In genomic region chr3:88140903-88141430, GRCm38 (mm10) we compare ENCODE assay signal across 8 mouse cellular contexts. TPM values are rescaled to one million over a fixed set of nuclear protein-coding genes. Genes with fewer than 3 reads are reported as not detected.
DNase-seq lines count a peak whose midpoint lies in the region; ATAC-seq and TF ChIP-seq lines count a peak whose summit lies in the region.

No protein-coding gene starts in this region.

- no peaks in the 10 kb centered on the region for H3K9me3 ChIP-seq in embryonic facial prominence, embryonic 12.5 days
- H3K9me3 ChIP-seq in intestine, postnatal 0 days (ENCODE audit: control insufficient read depth): no peaks in the 10 kb centered on the region

- DNase-seq in layer of hippocampus, adult 2 months (ENCODE audit: low spot score in 2 of 2): no peak
- DNase-seq in layer of hippocampus, adult 11-12 months (ENCODE audit: low spot score): no peak
- no peak for DNase-seq in adrenal gland, adult 2 months
- no peak for DNase-seq in adrenal gland, adult 8-10 months

- no peak overlapping the region; the same call in 1 of the 2 replicates for H3K9ac ChIP-seq in embryonic facial prominence, embryonic 12.5 days
- H3K9ac ChIP-seq in intestine, postnatal 0 days (ENCODE audit: low read depth, low read length): peak overlapping the region; percentile 89

- H3K27ac ChIP-seq in layer of hippocampus, adult 2 months: peak overlapping the region; percentile 96
- peak overlapping the region; percentile 93 for H3K27ac ChIP-seq in embryonic facial prominence, embryonic 12.5 days
- H3K27ac ChIP-seq in intestine, postnatal 0 days (ENCODE audit: low read depth, low read length): peak overlapping the region; percentile 100
- H3K27ac ChIP-seq in olfactory bulb, adult 2 months (ENCODE audit: insufficient read depth, low read depth, low read length): peak overlapping the region; percentile 99

- WGBS in embryonic facial prominence, embryonic 12.5 days: 28% methylated on average over 6 of the region's 6 CpGs
- WGBS in intestine, postnatal 0 days: 28% methylated on average over 6 of the region's 6 CpGs
- WGBS in olfactory bulb, adult 2 months: 32% methylated on average over 6 of the region's 6 CpGs

- TF ChIP-seq CTCF in layer of hippocampus, adult 2 months (conservative IDR thresholded peaks at IDR 0.05): no peak
- no peak for TF ChIP-seq CTCF in intestine, postnatal 0 days (IDR thresholded peaks at IDR 0.05; ENCODE audit: low read depth)
- no peak for TF ChIP-seq CTCF in olfactory bulb, adult 2 months (IDR thresholded peaks at IDR 0.05; ENCODE audit: insufficient read depth, low read depth, low read length)

- H3K36me3 ChIP-seq in embryonic facial prominence, embryonic 12.5 days: no peaks in the 10 kb centered on the region
- no peaks in the 10 kb centered on the region for H3K36me3 ChIP-seq in intestine, postnatal 0 days (ENCODE audit: control insufficient read depth, insufficient read depth)

- TF ChIP-seq POLR2A in olfactory bulb, adult 2 months (IDR thresholded peaks at IDR 0.05; ENCODE audit: insufficient read depth, low read depth, low read length): no peak

- H3K4me1 ChIP-seq in embryonic facial prominence, embryonic 12.5 days: peaks cover 54% of the 10 kb centered on the region
- peaks cover 22% of the 10 kb centered on the region for H3K4me1 ChIP-seq in intestine, postnatal 0 days (replicated peaks; ENCODE audit: control insufficient read depth, insufficient read depth, low read length)
- H3K4me1 ChIP-seq in olfactory bulb, adult 2 months (ENCODE audit: control insufficient read depth, insufficient read depth, low read length): peaks cover 45% of the 10 kb centered on the region

- H3K4me3 ChIP-seq in layer of hippocampus, adult 2 months: peak overlapping the region; percentile 63
- peak overlapping the region; percentile 70; the same call in 1 of the 2 replicates for H3K4me3 ChIP-seq in embryonic facial prominence, embryonic 12.5 days
- peak overlapping the region; percentile 78; the same call in 1 of the 2 replicates for H3K4me3 ChIP-seq in intestine, postnatal 0 days (ENCODE audit: low read depth, low read length)
- H3K4me3 ChIP-seq in olfactory bulb, adult 2 months (ENCODE audit: insufficient read depth, low read depth, low read length): no peak overlapping the region

- no peak for ATAC-seq in embryonic facial prominence, embryonic 12.5 days (ENCODE audit: insufficient number of reproducible peaks, insufficient read depth, low FRiP score, low TSS enrichment)
- no peak for ATAC-seq in intestine, postnatal 0 days
- ATAC-seq in erythroid progenitor cell, adult 5-6 weeks (replicated peaks; ENCODE audit: low FRiP score, poor library complexity, severe bottlenecking): no peak

- H3K4me2 ChIP-seq in embryonic facial prominence, embryonic 12.5 days (replicated peaks): peak overlapping the region; percentile 89
- peak overlapping the region; percentile 85 for H3K4me2 ChIP-seq in intestine, postnatal 0 days (replicated peaks; ENCODE audit: low read depth)

- H3K27me3 ChIP-seq in embryonic facial prominence, embryonic 12.5 days: peaks cover 4% of the 10 kb centered on the region
- no peaks in the 10 kb centered on the region for H3K27me3 ChIP-seq in intestine, postnatal 0 days (replicated peaks; ENCODE audit: control insufficient read depth, insufficient read depth, low read length)

RNA-seq across cellular contexts. Expression of gene Mef2d, which starts 1.2 kb away (rescaled TPM):
- total RNA-seq in layer of hippocampus, adult 2 months (2021): 100 to 1,000 TPM; 206 to 210 TPM
- 16.9 and 17.7 TPM in 2 replicates for polyA plus RNA-seq in embryonic facial prominence, embryonic 12.5 days (2016; fragmentation: Nextera tagmentation; extraction: Ambion mirVana)
- 15.8 and 16.2 TPM in 2 replicates for polyA plus RNA-seq in intestine, postnatal 0 days (2015; fragmentation: Nextera tagmentation; extraction: Ambion mirVana)
- polyA plus RNA-seq in olfactory bulb, adult 2 months (2012; ENCODE audit: insufficient read depth, insufficient read length, low replicate concordance, missing spikeins): 460 TPM in 1 of 2 replicates, not detected in the other
- 36.9 and 37.8 TPM in 2 replicates for total RNA-seq in erythroid progenitor cell, adult 5-6 weeks (2015; ENCODE audit: low replicate concordance)
- 15.3 and 16.9 TPM in 2 replicates for total RNA-seq in erythroid progenitor cell, adult 5-6 weeks (2017; ENCODE audit: low replicate concordance)
- total RNA-seq in adrenal gland, adult 2 months (2021): 100 to 1,000 TPM in 1 of 2 experiments, 10 to 100 TPM in 1; 78.4 to 114 TPM
- 173 and 185 TPM in 2 replicates for polyA plus RNA-seq in adrenal gland, adult 2 months (2012; rRNA removed)
- 100 to 1,000 TPM in 1 of 4 experiments, 10 to 100 TPM in 3; 82.0 to 111 (median 89.0) TPM for total RNA-seq in adrenal gland, adult 8-10 months (2022)

RNA-seq across cellular contexts. Expression of gene Iqgap3, which starts 59.2 kb away (rescaled TPM):
- total RNA-seq in layer of hippocampus, adult 2 months (2021): under 1 TPM; 0.25 to 0.59 TPM
- 24.4 and 25.8 TPM in 2 replicates for polyA plus RNA-seq in embryonic facial prominence, embryonic 12.5 days (2016; fragmentation: Nextera tagmentation; extraction: Ambion mirVana)
- polyA plus RNA-seq in intestine, postnatal 0 days (2015; fragmentation: Nextera tagmentation; extraction: Ambion mirVana): 4.3 TPM in 2 replicates
- not detected in 2 replicates for polyA plus RNA-seq in olfactory bulb, adult 2 months (2012; ENCODE audit: insufficient read depth, insufficient read length, low replicate concordance, missing spikeins)
- 29.8 and 31.4 TPM in 2 replicates for total RNA-seq in erythroid progenitor cell, adult 5-6 weeks (2015; ENCODE audit: low replicate concordance)
- 56.3 and 60.7 TPM in 2 replicates for total RNA-seq in erythroid progenitor cell, adult 5-6 weeks (2017; ENCODE audit: low replicate concordance)
- total RNA-seq in adrenal gland, adult 2 months (2021): 1 to 10 TPM in 1 of 2 experiments, under 1 TPM in 1; 0.69 to 1.1 TPM
- polyA plus RNA-seq in adrenal gland, adult 2 months (2012; rRNA removed): 3.0 and 3.6 TPM in 2 replicates
- total RNA-seq in adrenal gland, adult 8-10 months (2022): 1 to 10 TPM in 1 of 4 experiments, under 1 TPM in 3; 0.61 to 2.3 (median 0.73) TPM

Comparison
In these comparisons a context has a peak if more than half of its experiments do, and no peak if none do; other contexts are left out.
1. RNA of gene Iqgap3, which starts 59.2 kb away (total RNA-seq): 29.8 to 60.7 TPM in erythroid progenitor cell, adult 5-6 weeks; 0.69 to 1.1 TPM in adrenal gland, adult 2 months, 0.61 to 2.3 TPM in adrenal gland, adult 8-10 months and 0.25 to 0.59 TPM in layer of hippocampus, adult 2 months; every median in the first group is over 4 times any median in the second.
2. Peak in every context shown above with its lines, with median percentiles within 50 percentile points of each other: H3K27ac ChIP-seq.